Mouse (Mus musculus) liver, embryonic 14.5 days (tissue): ENCODE results near the gene Zmiz1. TPM values are rescaled to one million over a fixed set of nuclear protein-coding genes. Genes with fewer than 3 reads are reported as not detected.

Experiments
- ATAC-seq: fragments of 200-750 bp; cut with Nextera tagmentation; 2 replicates; pipeline ENCODE4 v1.8.0; 2017; ENCODE audit warnings: moderate number of reproducible peaks, mild to moderate bottlenecking, moderate library complexity; ENCODE audit not compliant: insufficient read depth
- DNase-seq, 3 experiments: peaks; one replicate each; pipeline ENCODE4 v3.0.0-alpha.2; 2012 to 2013; ENCODE audit warnings: low read depth in 3 of 3, low spot score in 3 of 3
- H3K27ac ChIP-seq: fragments of 300-500 bp; sonication (generic); 2 replicates; pipeline ENCODE4 v1.5.1; 2014; ENCODE audit warnings: moderate library complexity, mild to moderate bottlenecking, control low read depth, inconsistent platforms
- H3K27me3 ChIP-seq: fragments of 300-500 bp; sonication (generic); 2 replicates; pipeline ENCODE4 v1.6.1; 2014; ENCODE audit warnings: mild to moderate bottlenecking, low read length, moderate library complexity; ENCODE audit not compliant: control insufficient read depth, insufficient read depth
- H3K36me3 ChIP-seq: fragments of 300-500 bp; sonication (generic); replicated peaks from 2 replicates; pipeline ENCODE4 v1.6.1; 2014; ENCODE audit warnings: low read depth; ENCODE audit not compliant: control insufficient read depth, insufficient read depth
- H3K4me1 ChIP-seq, 2 experiments: fragments of 200-500 bp in 1 of 2; fragments of 300-500 bp in 1 of 2; sonication (generic) in 1 of 2; replicated peaks; 2 replicates each; pipeline ENCODE4 v1.6.1; 2012 to 2014; ENCODE audit warnings: antibody characterized with exemption in 1 of 2, inconsistent platforms in 1 of 2, low read length in 1 of 2; ENCODE audit not compliant: control insufficient read depth in 2 of 2, insufficient read depth in 2 of 2
- H3K4me2 ChIP-seq: fragments of 300-500 bp; sonication (generic); 2 replicates; pipeline ENCODE4 v1.6.1; 2014; ENCODE audit warnings: low read depth, mild to moderate bottlenecking, control low read depth, moderate library complexity
- H3K4me3 ChIP-seq, 2 experiments: fragments of 200-500 bp in 1 of 2; fragments of 300-500 bp in 1 of 2; sonication (generic) in 1 of 2; 2 replicates each; pipeline ENCODE4 v1.5.1; 2012 to 2014; ENCODE audit warnings: low read depth in 2 of 2, low read length in 2 of 2, mild to moderate bottlenecking in 2 of 2, control low read depth in 1 of 2, inconsistent platforms in 1 of 2, moderate library complexity in 1 of 2; ENCODE audit not compliant: insufficient read depth in 1 of 2
- H3K9ac ChIP-seq: fragments of 300-500 bp; sonication (generic); replicated peaks from 2 replicates; pipeline ENCODE4 v1.6.1; 2014; ENCODE audit warnings: mild to moderate bottlenecking, control low read depth, moderate library complexity
- H3K9me3 ChIP-seq: fragments of 300-500 bp; sonication (generic); 2 replicates; pipeline ENCODE4 v1.6.1; 2016; ENCODE audit warnings: low read length, mixed read lengths; ENCODE audit not compliant: control insufficient read depth
- CTCF ChIP-seq: IDR thresholded peaks from 2 replicates; pipeline ENCODE4 v1.5.1; 2016; ENCODE audit warnings: antibody characterized with exemption, low read depth, control low read depth
- EP300 ChIP-seq: IDR thresholded peaks from 2 replicates; pipeline ENCODE4 v1.6.1; 2016; ENCODE audit warnings: antibody characterized with exemption, low read depth
- WGBS: fragments of 180-500 bp; shearing (Covaris S2); extraction: QIAGEN DNeasy Blood & Tissue Kit; methylation state at CpG from one replicate; pipeline ENCODE4 v1.1.7; 2014; ENCODE audit not compliant: insufficient replicate concordance; 5-methylcytosine and 5-hydroxymethylcytosine counted together
- polyA plus RNA-seq, 2 experiments: library from polyadenylated mRNA; depleted of rRNA in 1 of 2; stranded (reverse) in 1 of 2; unstranded in 1 of 2; fragments of >200 nt; fragmentation: Nextera tagmentation in 1 of 2; extraction: Ambion mirVana in 1 of 2; gene quantifications; 2 replicates each; pipeline versions ENCODE4 v1.2.1 to v1.2.3; 2012 to 2014

The Zmiz1 gene
- polyA plus RNA-seq, 2 experiments, result 3.4 to 4.0 TPM

- no peak for DNase-seq
- H3K9ac ChIP-seq, result no peak overlapping the region
- H3K4me3 ChIP-seq, result no peak overlapping the region
- WGBS, result 78% methylated on average over 10 of the region's 10 CpGs
- H3K4me2 ChIP-seq, result no peak overlapping the region
- no peaks in the 10 kb centered on the region for H3K36me3 ChIP-seq
- H3K27me3 ChIP-seq, result no peaks in the 10 kb centered on the region
- TF ChIP-seq CTCF (peak; percentile 45), EP300 (no peak)
- H3K27ac ChIP-seq, result no peak overlapping the region
- ATAC-seq, result no peak
- H3K9me3 ChIP-seq, result no peaks in the 10 kb centered on the region
- H3K4me1 ChIP-seq, result peaks cover 24 to 25% of the 10 kb centered on the region in 2 experiments
Measured at GRCm38 (mm10) chr14:25539493-25540116, 80.6 kb downstream of the Zmiz1 start.

DNA sequence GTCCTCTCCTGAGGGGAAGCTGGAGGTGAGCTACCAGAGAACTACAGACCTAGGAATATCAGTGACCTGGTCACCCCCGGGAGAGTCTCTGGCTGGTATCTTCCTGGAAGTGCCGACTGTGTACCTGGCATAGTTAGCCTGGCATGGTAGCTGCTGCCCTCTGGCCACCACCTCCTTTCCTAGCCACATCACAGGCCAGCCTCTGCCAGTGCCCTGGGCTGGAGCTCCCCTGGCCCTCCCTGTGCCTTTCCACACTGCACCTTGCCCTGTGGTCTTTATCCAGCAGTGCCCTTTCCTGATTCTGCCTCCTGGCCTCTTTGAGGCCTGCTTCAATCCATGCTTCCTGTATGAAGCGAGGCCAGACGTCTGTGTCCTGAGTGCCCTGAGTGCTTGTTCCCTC lies 81.2 kb downstream of the Zmiz1 start:
- Histone ChIP-seq H3K27me3 (no peaks in the 10 kb centered on the region), H3K36me3 (no peaks in the 10 kb centered on the region), H3K4me3 (no peak overlapping the region), H3K9ac (no peak overlapping the region), H3K27ac (no peak overlapping the region), H3K9me3 (no peaks in the 10 kb centered on the region), H3K4me1 (peaks cover 19% of the 10 kb centered on the region in 2 experiments), H3K4me2 (no peak overlapping the region)
- TF ChIP-seq CTCF (no peak), EP300 (no peak)
- 65% methylated on average over 4 of the region's 4 CpGs for WGBS
- ATAC-seq (no peak), DNase-seq (no peak)

DNA sequence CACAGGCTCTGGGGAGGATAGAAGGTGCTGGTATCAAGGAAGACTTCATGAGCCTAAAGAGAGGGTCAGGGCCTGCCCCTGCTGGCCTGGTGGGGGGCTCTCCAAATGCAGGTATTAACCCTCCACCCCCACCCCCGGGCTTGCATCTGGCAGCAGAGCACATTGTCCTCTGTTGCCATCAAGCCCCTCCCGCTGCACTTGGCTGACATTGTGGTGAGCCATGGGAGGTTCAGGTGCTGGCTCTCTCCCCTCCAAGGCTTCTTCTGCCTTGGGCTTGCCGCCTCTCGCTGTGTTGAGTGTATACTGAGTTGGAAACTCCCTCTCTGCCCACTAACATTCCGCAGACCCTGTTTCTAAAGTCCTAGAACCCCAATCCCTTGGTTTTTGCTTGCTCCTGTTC lies 82.2 kb downstream of the Zmiz1 start:
- H3K9me3 ChIP-seq, result no peaks in the 10 kb centered on the region
- H3K9ac ChIP-seq, result no peak overlapping the region
- H3K27ac ChIP-seq, result no peak overlapping the region
- no peaks in the 10 kb centered on the region for H3K36me3 ChIP-seq
- ATAC-seq (no peak), DNase-seq (no peak)
- H3K27me3 ChIP-seq, result no peaks in the 10 kb centered on the region
- H3K4me2 ChIP-seq, result no peak overlapping the region
- H3K4me3 ChIP-seq, result no peak overlapping the region
- TF ChIP-seq EP300 (no peak), CTCF (no peak)
- WGBS, result 73% methylated on average over 5 of the region's 5 CpGs
- H3K4me1 ChIP-seq, result peaks cover 8 to 9% of the 10 kb centered on the region in 2 experiments

- DNase-seq (no peak), ATAC-seq (no peak)
- no peak overlapping the region for H3K27ac ChIP-seq
- WGBS, result 72% methylated on average over 4 of the region's 4 CpGs
- no peak overlapping the region for H3K4me3 ChIP-seq
- no peaks in the 10 kb centered on the region for H3K27me3 ChIP-seq
- no peaks in the 10 kb centered on the region for H3K36me3 ChIP-seq
- peaks cover 0 to 6% of the 10 kb centered on the region in 2 experiments; a peak in 2 of 4 replicates for H3K4me1 ChIP-seq
- H3K4me2 ChIP-seq, result no peak overlapping the region
- no peak overlapping the region for H3K9ac ChIP-seq
- TF ChIP-seq CTCF (no peak), EP300 (no peak)
- no peaks in the 10 kb centered on the region for H3K9me3 ChIP-seq
Measured at GRCm38 (mm10) chr14:25543098-25543497, 84.1 kb downstream of the Zmiz1 start.

DNA sequence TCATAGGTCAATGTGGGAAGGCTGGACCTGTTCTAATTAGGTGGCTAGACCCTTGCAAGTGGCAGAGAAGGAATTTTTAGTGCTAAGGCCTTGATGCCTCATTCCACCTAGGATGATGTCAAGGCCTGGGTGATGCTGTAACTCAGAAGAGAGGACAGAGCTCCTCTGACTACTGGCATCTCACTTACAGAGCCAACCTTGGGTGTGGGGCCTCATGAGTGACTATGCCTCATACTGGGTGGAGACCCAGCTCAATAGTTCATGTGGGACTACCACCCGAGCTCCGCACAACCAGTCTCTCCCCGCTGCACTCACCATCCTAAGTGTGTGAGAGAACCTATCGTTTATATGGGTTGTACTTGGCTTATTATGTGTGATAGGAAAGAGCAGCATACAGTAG lies 84.9 kb downstream of the Zmiz1 start:
- no peak overlapping the region for H3K4me2 ChIP-seq
- 89% methylated on average over 4 of the region's 4 CpGs for WGBS

More for the DNA sequence above, 84.9 kb downstream of the Zmiz1 start:
- no peak for DNase-seq
- no peaks in the 10 kb centered on the region for H3K36me3 ChIP-seq
- TF ChIP-seq CTCF (no peak), EP300 (no peak)
- ATAC-seq, result no peak
- H3K27me3 ChIP-seq, result no peaks in the 10 kb centered on the region
- no peaks in the 10 kb centered on the region for H3K9me3 ChIP-seq
- H3K4me1 ChIP-seq, result peaks cover 0 to 6% of the 10 kb centered on the region in 2 experiments; a peak in 2 of 4 replicates
- H3K9ac ChIP-seq, result no peak overlapping the region
- H3K4me3 ChIP-seq, result no peak overlapping the region
- H3K27ac ChIP-seq, result no peak overlapping the region
